Mouse (Mus musculus) midbrain, embryonic 15.5 days (tissue): ENCODE results near the gene Atp1a4. TPM values are rescaled to one million over a fixed set of nuclear protein-coding genes. Genes with fewer than 3 reads are reported as not detected.
A peak's percentile ranks its signal among the peaks of the same experiment; 100 is the strongest.

Experiments
- ATAC-seq: fragments of 200-750 bp; cut with Nextera tagmentation; replicated peaks from 2 replicates; pipeline ENCODE4 v1.8.0; 2017; ENCODE audit warnings: moderate TSS enrichment
- H3K27ac ChIP-seq: fragments of 300-500 bp; sonication (generic); 2 replicates; pipeline ENCODE4 v1.5.1; 2015; ENCODE audit warnings: mild to moderate bottlenecking, inconsistent platforms
- H3K27me3 ChIP-seq: fragments of 300-500 bp; sonication (generic); replicated peaks from 2 replicates; pipeline ENCODE4 v1.6.1; 2015; ENCODE audit warnings: inconsistent platforms
- H3K36me3 ChIP-seq: fragments of 300-500 bp; sonication (generic); replicated peaks from 2 replicates; pipeline ENCODE4 v1.6.1; 2015; ENCODE audit warnings: inconsistent platforms
- H3K4me1 ChIP-seq: fragments of 300-500 bp; sonication (generic); 2 replicates; pipeline ENCODE4 v1.6.1; 2015; ENCODE audit warnings: inconsistent platforms
- H3K4me2 ChIP-seq: fragments of 300-500 bp; sonication (generic); 2 replicates; pipeline ENCODE4 v1.6.1; 2015; ENCODE audit warnings: inconsistent platforms, mild to moderate bottlenecking, moderate library complexity
- H3K4me3 ChIP-seq: fragments of 300-500 bp; sonication (generic); 2 replicates; pipeline ENCODE4 v1.5.1; 2015; ENCODE audit warnings: mild to moderate bottlenecking, inconsistent platforms
- H3K9ac ChIP-seq: fragments of 300-500 bp; sonication (generic); 2 replicates; pipeline ENCODE4 v1.6.1; 2015; ENCODE audit warnings: mild to moderate bottlenecking, inconsistent platforms
- H3K9me3 ChIP-seq: fragments of 300-500 bp; sonication (generic); 2 replicates; pipeline ENCODE4 v1.6.1; 2016; ENCODE audit warnings: inconsistent platforms
- WGBS: fragments of 180-500 bp; shearing (Covaris S2); methylation state at CpG from one replicate; pipeline ENCODE4 v1.1.7; 2015; ENCODE audit warnings: mixed read lengths; 5-methylcytosine and 5-hydroxymethylcytosine counted together
- polyA plus RNA-seq: library from polyadenylated mRNA; unstranded; fragments of >200 nt; fragmentation: Nextera tagmentation; extraction: Ambion mirVana; gene quantifications from 2 replicates; pipeline ENCODE4 v1.2.1, GENCODE M21; 2015

Atp1a4 gene
- polyA plus RNA-seq, 1 experiment from 2014 or later = not detected

GRCm38 (mm10) chr1:172213771-172214170 lies 44.4 kb downstream of the Atp1a4 start:
- Histone ChIP-seq H3K4me3 (no peak overlapping the region), H3K27me3 (no peaks in the 10 kb centered on the region), H3K27ac (peak overlapping the region; percentile 66), H3K4me1 (peaks cover 19% of the 10 kb centered on the region), H3K4me2 (no peak overlapping the region), H3K36me3 (no peaks in the 10 kb centered on the region), H3K9me3 (no peaks in the 10 kb centered on the region), H3K9ac (no peak overlapping the region)
- 33% methylated on average over 4 of the region's 4 CpGs for WGBS
- no peak for ATAC-seq

- Histone ChIP-seq H3K4me3 (no peak overlapping the region), H3K4me2 (no peak overlapping the region), H3K27ac (no peak overlapping the region; the same call in 1 of the 2 replicates), H3K9me3 (no peaks in the 10 kb centered on the region), H3K36me3 (no peaks in the 10 kb centered on the region), H3K4me1 (peaks cover 16% of the 10 kb centered on the region), H3K27me3 (no peaks in the 10 kb centered on the region), H3K9ac (no peak overlapping the region)
- 37% methylated on average over 5 of the region's 5 CpGs for WGBS
- ATAC-seq = no peak
These were observed 45.4 kb downstream of the Atp1a4 start for GRCm38 (mm10) chr1:172212776-172213175.

GRCm38 (mm10) chr1:172207111-172207584 lies 51.1 kb downstream of the Atp1a4 start:
- H3K27ac ChIP-seq = peak overlapping the region; percentile 96
- peak overlapping the region; percentile 83 for H3K4me2 ChIP-seq
- no peaks in the 10 kb centered on the region for H3K27me3 ChIP-seq
- 2% methylated on average over 7 of the region's 7 CpGs for WGBS
- H3K9me3 ChIP-seq = no peaks in the 10 kb centered on the region
- peaks cover 47% of the 10 kb centered on the region for H3K4me1 ChIP-seq
- peak; percentile 4 for ATAC-seq
- H3K4me3 ChIP-seq = peak overlapping the region; percentile 89
- no peaks in the 10 kb centered on the region for H3K36me3 ChIP-seq
- H3K9ac ChIP-seq = peak overlapping the region; percentile 97

GRCm38 (mm10) chr1:172206141-172206917 lies 51.9 kb downstream of the Atp1a4 start, which contains the start of gene Pea15a:
Gene Pea15a, minus strand, starts transcription at chr1:172206804.
- Histone ChIP-seq H3K9me3 (no peaks in the 10 kb centered on the region), H3K9ac (peak within 1 kb of the TSS; percentile 97), H3K4me2 (peak within 1 kb of the TSS; percentile 83), H3K4me1 (peaks cover 55% of the 10 kb centered on the region), H3K27ac (peak within 1 kb of the TSS; percentile 96), H3K27me3 (no peaks in the 10 kb centered on the region), H3K4me3 (peak within 1 kb of the TSS; percentile 89), H3K36me3 (no peaks in the 10 kb centered on the region)
- WGBS = under 1% methylated on average over 38 of the region's 40 CpGs
- ATAC-seq = peak; percentile 81

- WGBS = under 1% methylated on average over 3 of the region's 3 CpGs
- Histone ChIP-seq H3K4me3 (peak overlapping the region; percentile 89), H3K9me3 (no peaks in the 10 kb centered on the region), H3K27me3 (no peaks in the 10 kb centered on the region), H3K4me2 (peak overlapping the region; percentile 83), H3K36me3 (no peaks in the 10 kb centered on the region), H3K4me1 (peaks cover 61% of the 10 kb centered on the region), H3K9ac (peak overlapping the region; percentile 97), H3K27ac (peak overlapping the region; percentile 96)
- peak; percentile 9; the same call in 1 of the 2 replicates for ATAC-seq
These were observed 52.5 kb downstream of the Atp1a4 start for GRCm38 (mm10) chr1:172205741-172206087.

GRCm38 (mm10) chr1:172204814-172205740 lies 53.1 kb downstream of the Atp1a4 start:
- no peak for ATAC-seq
- WGBS = 12% methylated on average over 15 of the region's 15 CpGs
- Histone ChIP-seq H3K36me3 (no peaks in the 10 kb centered on the region), H3K27me3 (no peaks in the 10 kb centered on the region), H3K4me3 (peak overlapping the region; percentile 89), H3K4me2 (peak overlapping the region; percentile 83), H3K4me1 (peaks cover 68% of the 10 kb centered on the region), H3K9ac (peak overlapping the region; percentile 97), H3K27ac (peak overlapping the region; percentile 96), H3K9me3 (no peaks in the 10 kb centered on the region)

GRCm38 (mm10) chr1:172204033-172204813 lies 54.0 kb downstream of the Atp1a4 start:
- 2% methylated on average over 9 of the region's 9 CpGs for WGBS
- Histone ChIP-seq H3K27ac (peak overlapping the region; percentile 96), H3K36me3 (no peaks in the 10 kb centered on the region), H3K27me3 (no peaks in the 10 kb centered on the region), H3K4me2 (peak overlapping the region; percentile 83), H3K9me3 (no peaks in the 10 kb centered on the region), H3K4me3 (peak overlapping the region; percentile 89), H3K9ac (peak overlapping the region; percentile 97), H3K4me1 (peaks cover 75% of the 10 kb centered on the region)
- no peak for ATAC-seq

GRCm38 (mm10) chr1:172203566-172203965 lies 54.6 kb downstream of the Atp1a4 start:
- no peak for ATAC-seq
- WGBS = under 1% methylated on average over 4 of the region's 4 CpGs
- H3K4me2 ChIP-seq = peak overlapping the region; percentile 83
- peaks cover 75% of the 10 kb centered on the region for H3K4me1 ChIP-seq
- peak overlapping the region; percentile 96 for H3K27ac ChIP-seq
- H3K9me3 ChIP-seq = no peaks in the 10 kb centered on the region
- H3K36me3 ChIP-seq = peaks cover 4% of the 10 kb centered on the region; the same call in 1 of the 2 replicates
- H3K4me3 ChIP-seq = peak overlapping the region; percentile 89
- peak overlapping the region; percentile 97 for H3K9ac ChIP-seq
- H3K27me3 ChIP-seq = no peaks in the 10 kb centered on the region

- peak overlapping the region; percentile 96 for H3K27ac ChIP-seq
- H3K9ac ChIP-seq = peak overlapping the region; percentile 97; the same call in 1 of the 2 replicates
- no peaks in the 10 kb centered on the region for H3K9me3 ChIP-seq
- H3K27me3 ChIP-seq = no peaks in the 10 kb centered on the region
- H3K4me2 ChIP-seq = peak overlapping the region; percentile 83
- H3K36me3 ChIP-seq = peaks cover 9% of the 10 kb centered on the region; the same call in 1 of the 2 replicates
- H3K4me1 ChIP-seq = peaks cover 75% of the 10 kb centered on the region
- 3% methylated on average over 2 of the region's 2 CpGs for WGBS
- ATAC-seq = 0 out of 2 replicates have a peak, but pooled peaks have one; percentile 0
- H3K4me3 ChIP-seq = peak overlapping the region; percentile 89; the same call in 1 of the 2 replicates
These were observed 55.2 kb downstream of the Atp1a4 start for GRCm38 (mm10) chr1:172202894-172203522.

GRCm38 (mm10) chr1:172201967-172202880 lies 56.0 kb downstream of the Atp1a4 start:
- no peak for ATAC-seq
- Histone ChIP-seq H3K4me2 (peak overlapping the region; percentile 83), H3K4me3 (peak overlapping the region; percentile 11), H3K36me3 (peaks cover 17% of the 10 kb centered on the region; the same call in 1 of the 2 replicates), H3K27ac (peak overlapping the region; percentile 96), H3K9ac (peak overlapping the region; percentile 24), H3K27me3 (no peaks in the 10 kb centered on the region), H3K4me1 (peaks cover 71% of the 10 kb centered on the region), H3K9me3 (no peaks in the 10 kb centered on the region)
- 4% methylated on average over 14 of the region's 14 CpGs for WGBS
